Mouse (Mus musculus) stomach, postnatal 0 days (tissue): ENCODE results near the gene Ppp2r5c.

Experiments used
- CTCF ChIP-seq: IDR thresholded peaks from 2 replicates; pipeline ENCODE4 v1.5.1; 2016; ENCODE audit warnings: antibody characterized with exemption, low read depth, mild to moderate bottlenecking, moderate library complexity
- EP300 ChIP-seq: optimal IDR thresholded peaks from 2 replicates; pipeline ENCODE3; 2016; ENCODE audit warnings: antibody characterized with exemption

DNA sequence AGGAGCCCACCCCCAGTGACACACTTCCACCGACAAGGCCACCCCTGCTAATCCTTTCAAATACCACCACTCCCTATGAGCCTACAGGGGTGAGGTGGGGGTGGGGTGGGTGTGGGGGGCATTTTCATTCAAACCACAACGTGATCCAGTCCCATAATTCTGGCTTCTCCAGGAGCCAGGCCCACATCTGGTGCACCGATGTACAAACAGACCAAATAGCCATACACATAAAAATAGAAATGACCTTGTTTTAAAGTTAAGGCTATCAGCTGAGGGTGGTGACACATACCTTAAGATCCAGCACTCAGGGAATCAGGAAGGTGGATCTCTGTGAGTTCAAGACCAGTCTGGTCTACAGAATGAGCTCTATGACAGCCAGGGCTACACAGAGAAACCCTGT lies 24.5 kb downstream of the Ppp2r5c start:
- TF ChIP-seq CTCF (no peak), EP300 (no peak)
